Mouse (Mus musculus): ENCODE results near the gene Rnf181. TPM values are rescaled to one million over a fixed set of nuclear protein-coding genes. Genes with fewer than 3 reads are reported as not detected.

The Rnf181 gene
- total and polyA plus RNA-seq, 2 experiments from 2014 or later = 87.3 to 120 TPM

DNA sequence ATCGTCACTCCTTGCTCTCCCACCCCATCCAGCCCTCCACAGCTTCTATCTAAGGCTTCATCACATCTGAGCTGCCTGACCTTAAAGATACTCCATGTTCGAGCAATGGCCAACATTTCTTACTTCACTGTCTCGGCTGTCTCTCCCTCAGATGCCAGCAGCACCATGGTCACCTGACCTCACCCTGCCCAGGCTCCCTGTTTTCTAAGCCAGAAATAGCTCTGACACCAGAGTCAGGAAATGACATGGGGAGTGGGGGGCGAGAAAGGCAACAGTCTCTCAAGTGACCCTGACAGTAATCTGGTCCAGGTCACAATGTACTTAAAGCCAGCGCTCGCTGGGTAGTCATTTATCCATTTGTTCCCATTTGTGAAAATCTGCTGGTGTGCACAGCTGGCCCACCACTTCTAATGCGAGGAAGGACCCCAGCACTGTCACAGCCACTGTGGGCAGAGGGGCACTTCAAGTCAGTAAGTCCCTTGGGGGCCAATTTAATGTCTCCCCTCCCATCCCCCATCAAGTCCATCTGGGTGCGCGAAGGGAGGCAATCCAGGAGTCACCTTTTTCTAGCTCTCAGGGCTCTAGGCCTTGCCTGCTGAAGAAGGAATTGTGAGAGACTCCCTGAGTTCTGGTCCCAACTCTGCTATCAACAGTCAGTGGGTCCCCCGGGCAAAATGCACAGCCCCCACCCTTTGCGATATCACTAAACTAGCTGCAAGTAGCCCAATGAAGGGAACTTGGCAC lies 53.5 kb downstream of the Rnf181 start:
- Histone ChIP-seq H3K27ac (ENCODE audit: low read depth, low read length) (no peak overlapping the region), H3K4me1 (ENCODE audit: insufficient read depth, low read length) (no peaks in the 10 kb centered on the region), H3K27me3 (ENCODE audit: insufficient read depth, low read length) (no peaks in the 10 kb centered on the region), H3K36me3 (ENCODE audit: insufficient read depth, low read length) (peaks cover 21% of the 10 kb centered on the region), H3K4me2 (ENCODE audit: low read depth, low read length, poor library complexity, severe bottlenecking) (no peak overlapping the region), H3K4me3 (ENCODE audit: low read depth, low read length) (no peak overlapping the region), H3K9me3 (ENCODE audit: low read length) (no peaks in the 10 kb centered on the region), H3K9ac (replicated peaks; ENCODE audit: low read length, poor library complexity, severe bottlenecking) (no peak overlapping the region)
- TF ChIP-seq CTCF (IDR thresholded peaks at IDR 0.05) = no peak
- no peak for ATAC-seq (ENCODE audit: low FRiP score)
- no peak for DNase-seq (ENCODE audit: low spot score)
- 89% methylated on average over 11 of the region's 11 CpGs for WGBS

DNA sequence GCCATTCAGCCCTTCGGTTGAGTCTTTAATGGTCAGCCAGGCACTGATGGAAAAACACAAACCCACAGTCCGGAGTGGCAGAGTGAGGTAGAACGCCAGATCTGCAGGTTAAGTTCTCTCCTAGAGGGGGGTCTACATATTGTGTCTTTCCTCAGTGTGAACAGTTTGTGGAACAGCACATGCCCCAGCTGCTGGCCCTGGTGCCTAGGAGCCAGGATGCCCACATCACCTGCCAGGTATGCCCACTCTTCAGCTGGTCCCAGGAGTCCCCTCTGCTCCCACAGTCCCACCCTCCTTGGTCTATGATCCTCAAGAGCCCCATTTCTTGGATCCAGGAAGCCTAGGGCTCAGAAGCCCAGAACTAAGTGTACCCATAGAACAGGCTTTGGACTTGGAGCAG lies 54.6 kb downstream of the Rnf181 start:
- 91% methylated on average over 3 of the region's 3 CpGs for WGBS

More for the DNA sequence above, 54.6 kb downstream of the Rnf181 start:
- Histone ChIP-seq H3K36me3 (ENCODE audit: insufficient read depth, low read length) (peaks cover 11% of the 10 kb centered on the region; the same call in 1 of the 2 replicates), H3K9ac (replicated peaks; ENCODE audit: low read length, poor library complexity, severe bottlenecking) (no peak overlapping the region), H3K9me3 (ENCODE audit: low read length) (no peaks in the 10 kb centered on the region), H3K4me1 (ENCODE audit: insufficient read depth, low read length) (no peaks in the 10 kb centered on the region), H3K4me3 (ENCODE audit: low read depth, low read length) (no peak overlapping the region), H3K4me2 (ENCODE audit: low read depth, low read length, poor library complexity, severe bottlenecking) (no peak overlapping the region), H3K27ac (ENCODE audit: low read depth, low read length) (no peak overlapping the region), H3K27me3 (ENCODE audit: insufficient read depth, low read length) (no peaks in the 10 kb centered on the region)
- no peak for TF ChIP-seq CTCF (IDR thresholded peaks at IDR 0.05)
- ATAC-seq (ENCODE audit: low FRiP score) = no peak
- no peak for DNase-seq (ENCODE audit: low spot score)

Other genes with a start within 250 kb of the Rnf181 start
- 1.8 and 3.7 TPM in 2 replicates for gene Atoh8, start 131.4 kb downstream of the Rnf181 start, total RNA-seq (2014; rRNA removed)
- 1.9 and 2.3 TPM in 2 replicates for gene Atoh8, start 131.4 kb downstream of the Rnf181 start, polyA plus RNA-seq (2015; fragmentation: Nextera tagmentation; extraction: Ambion mirVana)
- gene Sftpb, start 62.3 kb downstream of the Rnf181 start, total RNA-seq (2014; rRNA removed) = 1.9 and 3.0 TPM in 2 replicates
- gene Sftpb, start 62.3 kb downstream of the Rnf181 start, polyA plus RNA-seq (2015; fragmentation: Nextera tagmentation; extraction: Ambion mirVana) = 0.19 and 0.20 TPM in 2 replicates
- 43.7 and 45.3 TPM in 2 replicates for gene Usp39, start 21.8 kb downstream of the Rnf181 start, total RNA-seq (2014; rRNA removed)
- 34.5 and 35.5 TPM in 2 replicates for gene Usp39, start 21.8 kb downstream of the Rnf181 start, polyA plus RNA-seq (2015; fragmentation: Nextera tagmentation; extraction: Ambion mirVana)
- gene 0610030E20Rik, start 19.6 kb downstream of the Rnf181 start, total RNA-seq (2014; rRNA removed) = 9.5 and 10.0 TPM in 2 replicates
- 13.3 and 14.7 TPM in 2 replicates for gene 0610030E20Rik, start 19.6 kb downstream of the Rnf181 start, polyA plus RNA-seq (2015; fragmentation: Nextera tagmentation; extraction: Ambion mirVana)
- 23.1 and 28.5 TPM in 2 replicates for gene Tmem150a, start 11.5 kb downstream of the Rnf181 start, total RNA-seq (2014; rRNA removed)
- gene Tmem150a, start 11.5 kb downstream of the Rnf181 start, polyA plus RNA-seq (2015; fragmentation: Nextera tagmentation; extraction: Ambion mirVana) = 12.9 and 14.9 TPM in 2 replicates
- gene Vamp5, start 13.5 kb upstream of the Rnf181 start, total RNA-seq (2014; rRNA removed) = 6.5 and 19.3 TPM in 2 replicates
- 14.4 and 14.5 TPM in 2 replicates for gene Vamp5, start 13.5 kb upstream of the Rnf181 start, polyA plus RNA-seq (2015; fragmentation: Nextera tagmentation; extraction: Ambion mirVana)
- 6.0 and 11.6 TPM in 2 replicates for gene Vamp8, start 23.7 kb upstream of the Rnf181 start, total RNA-seq (2014; rRNA removed)
- gene Vamp8, start 23.7 kb upstream of the Rnf181 start, polyA plus RNA-seq (2015; fragmentation: Nextera tagmentation; extraction: Ambion mirVana) = 23.7 and 24.8 TPM in 2 replicates
- gene Ggcx, start 47.4 kb upstream of the Rnf181 start, total RNA-seq (2014; rRNA removed) = 18.8 and 19.0 TPM in 2 replicates
- 10.7 and 11.0 TPM in 2 replicates for gene Ggcx, start 47.4 kb upstream of the Rnf181 start, polyA plus RNA-seq (2015; fragmentation: Nextera tagmentation; extraction: Ambion mirVana)
- 120 and 150 TPM in 2 replicates for gene Mat2a, start 72.6 kb upstream of the Rnf181 start, total RNA-seq (2014; rRNA removed)
- 279 and 298 TPM in 2 replicates for gene Mat2a, start 72.6 kb upstream of the Rnf181 start, polyA plus RNA-seq (2015; fragmentation: Nextera tagmentation; extraction: Ambion mirVana)
- gene Sh2d6, start 154.8 kb upstream of the Rnf181 start, total RNA-seq (2014; rRNA removed) = 0.28 TPM in 1 of 2 replicates, not detected in the other
- 0.25 and 0.48 TPM in 2 replicates for gene Sh2d6, start 154.8 kb upstream of the Rnf181 start, polyA plus RNA-seq (2015; fragmentation: Nextera tagmentation; extraction: Ambion mirVana)
- 6.7 and 12.2 TPM in 2 replicates for gene Capg, start 177.4 kb upstream of the Rnf181 start, total RNA-seq (2014; rRNA removed)
- gene Capg, start 177.4 kb upstream of the Rnf181 start, polyA plus RNA-seq (2015; fragmentation: Nextera tagmentation; extraction: Ambion mirVana) = 6.3 and 8.0 TPM in 2 replicates
- 12.5 and 18.3 TPM in 2 replicates for gene Elmod3, start 231.5 kb upstream of the Rnf181 start, total RNA-seq (2014; rRNA removed)
- 16.0 and 17.9 TPM in 2 replicates for gene Elmod3, start 231.5 kb upstream of the Rnf181 start, polyA plus RNA-seq (2015; fragmentation: Nextera tagmentation; extraction: Ambion mirVana)
- gene Retsat, start 231.5 kb upstream of the Rnf181 start, total RNA-seq (2014; rRNA removed) = 4.4 and 4.5 TPM in 2 replicates
- gene Retsat, start 231.5 kb upstream of the Rnf181 start, polyA plus RNA-seq (2015; fragmentation: Nextera tagmentation; extraction: Ambion mirVana) = 6.8 and 7.5 TPM in 2 replicates